Mouse (Mus musculus): ENCODE data around the gene Sec14l3.
"Not testable (repeated sequence)": the region's sequence is repeated elsewhere in the genome, so short reads cannot be mapped to it uniquely, and the experiment has no call there.

The Sec14l3 gene

DNA sequence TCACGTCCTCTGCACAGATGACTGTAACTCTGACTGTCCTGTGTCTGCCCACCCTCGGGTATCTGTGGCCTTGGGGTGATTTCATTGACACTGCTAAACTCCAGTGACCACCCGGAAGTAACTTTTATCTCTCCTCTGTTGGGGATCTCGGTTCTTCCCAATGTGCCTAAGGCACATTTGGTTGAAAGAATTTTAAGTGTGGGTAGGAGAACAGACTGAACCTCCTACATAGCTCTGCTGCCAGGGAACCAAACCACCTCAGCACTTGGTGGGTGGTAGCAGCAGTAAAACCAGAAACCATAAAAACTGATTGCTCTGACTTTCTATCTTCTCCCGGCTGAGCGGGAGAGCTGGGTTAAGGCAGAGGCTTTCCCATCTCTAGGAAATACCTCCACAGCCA lies 40.8 kb downstream of the Sec14l3 start:
- no peak for DNase-seq

- not testable (repeated sequence) for DNase-seq
Measured at GRCm38 (mm10) chr11:4107901-4108300, 43.3 kb downstream of the Sec14l3 start.

GRCm38 (mm10) chr11:4108691-4109090 lies 44.0 kb downstream of the Sec14l3 start:
- DNase-seq = no peak

DNA sequence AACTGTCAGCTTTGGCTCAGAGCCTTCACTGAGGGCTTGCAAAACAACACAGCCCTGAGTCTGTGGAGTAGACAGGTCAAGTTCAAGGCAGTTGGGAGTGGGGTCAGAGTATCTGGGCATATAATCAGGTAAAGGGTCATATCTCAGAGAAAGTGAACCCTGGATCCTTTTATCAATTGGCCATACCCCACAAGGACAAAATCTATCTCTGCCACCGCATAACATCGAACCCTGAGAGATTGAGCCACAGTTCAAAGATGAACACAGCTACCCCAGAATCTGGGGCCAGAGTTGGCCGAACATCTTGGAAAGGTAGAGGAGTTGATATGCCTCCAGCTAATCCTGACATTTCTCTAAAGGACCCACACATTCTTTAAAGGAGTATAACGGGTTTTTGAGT lies 47.4 kb downstream of the Sec14l3 start:
- DNase-seq = no peak

DNA sequence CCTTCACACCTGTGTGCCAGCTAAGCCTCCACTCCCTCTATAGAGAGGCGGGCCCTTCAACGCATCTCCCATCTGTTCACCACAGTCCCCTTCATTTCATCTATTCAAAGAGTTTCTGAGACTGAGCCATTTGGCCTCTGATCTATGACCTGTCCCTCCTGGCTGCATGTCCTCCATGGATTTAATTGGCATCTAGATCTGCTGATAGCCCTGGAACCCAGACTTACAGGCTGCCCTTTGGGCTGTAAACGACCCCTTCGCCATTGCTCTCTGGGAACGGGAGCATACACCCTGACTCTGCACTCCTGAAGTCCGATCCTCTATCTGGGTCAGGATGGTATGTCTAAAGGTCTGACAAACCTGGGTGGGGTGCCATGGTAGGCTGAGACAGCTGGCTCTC lies 48.2 kb downstream of the Sec14l3 start:
- no peak for DNase-seq

GRCm38 (mm10) chr11:4113496-4113895 lies 48.9 kb downstream of the Sec14l3 start:
- no peak for DNase-seq

DNA sequence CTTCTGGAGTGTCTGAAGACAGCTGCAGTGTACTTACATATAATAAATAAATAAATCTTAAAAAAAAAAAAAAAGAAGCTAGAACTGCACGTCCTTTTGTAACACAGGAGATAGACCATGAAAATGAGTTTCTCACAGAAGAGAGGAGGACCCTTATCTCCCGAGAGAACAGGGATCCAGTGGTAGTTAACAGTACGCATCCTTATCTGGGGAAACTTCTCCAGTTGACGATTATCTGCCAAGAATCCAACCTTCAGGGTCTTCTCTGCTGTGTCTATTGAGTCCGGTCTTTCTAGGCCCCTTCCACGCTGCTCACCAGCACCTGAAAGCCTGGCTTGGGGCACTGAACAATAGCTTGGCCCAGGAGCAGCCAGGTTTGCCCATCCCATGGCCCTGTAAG lies 49.3 kb downstream of the Sec14l3 start:
- no peak for DNase-seq

- not testable (repeated sequence) for DNase-seq
Measured at GRCm38 (mm10) chr11:4114541-4114940, 49.9 kb downstream of the Sec14l3 start.

DNA sequence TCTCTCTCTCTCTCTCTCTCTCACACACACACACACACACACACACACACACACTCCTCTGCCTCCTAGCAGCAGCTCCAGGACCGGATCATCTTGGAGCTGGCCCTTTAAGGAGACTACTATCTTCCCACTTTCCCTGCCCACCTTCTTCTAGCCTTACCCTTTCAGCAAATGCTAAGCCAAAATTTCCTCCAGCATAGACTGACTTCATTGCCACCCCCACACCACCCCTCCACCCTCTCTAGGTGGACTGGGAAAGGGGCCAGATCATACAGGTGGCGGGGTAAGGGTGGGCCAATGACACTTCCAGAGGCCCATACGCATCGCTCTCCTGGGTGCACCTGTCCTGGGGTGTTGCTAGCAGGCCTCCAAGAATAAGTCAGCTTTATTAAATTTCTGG lies 50.8 kb downstream of the Sec14l3 start:
- DNase-seq = no peak

- peak; percentile 7 for DNase-seq
Measured at GRCm38 (mm10) chr11:4116458-4117141, 52.0 kb downstream of the Sec14l3 start.

- no peak for DNase-seq
Measured at GRCm38 (mm10) chr11:4117372-4118071, 52.9 kb downstream of the Sec14l3 start.

DNA sequence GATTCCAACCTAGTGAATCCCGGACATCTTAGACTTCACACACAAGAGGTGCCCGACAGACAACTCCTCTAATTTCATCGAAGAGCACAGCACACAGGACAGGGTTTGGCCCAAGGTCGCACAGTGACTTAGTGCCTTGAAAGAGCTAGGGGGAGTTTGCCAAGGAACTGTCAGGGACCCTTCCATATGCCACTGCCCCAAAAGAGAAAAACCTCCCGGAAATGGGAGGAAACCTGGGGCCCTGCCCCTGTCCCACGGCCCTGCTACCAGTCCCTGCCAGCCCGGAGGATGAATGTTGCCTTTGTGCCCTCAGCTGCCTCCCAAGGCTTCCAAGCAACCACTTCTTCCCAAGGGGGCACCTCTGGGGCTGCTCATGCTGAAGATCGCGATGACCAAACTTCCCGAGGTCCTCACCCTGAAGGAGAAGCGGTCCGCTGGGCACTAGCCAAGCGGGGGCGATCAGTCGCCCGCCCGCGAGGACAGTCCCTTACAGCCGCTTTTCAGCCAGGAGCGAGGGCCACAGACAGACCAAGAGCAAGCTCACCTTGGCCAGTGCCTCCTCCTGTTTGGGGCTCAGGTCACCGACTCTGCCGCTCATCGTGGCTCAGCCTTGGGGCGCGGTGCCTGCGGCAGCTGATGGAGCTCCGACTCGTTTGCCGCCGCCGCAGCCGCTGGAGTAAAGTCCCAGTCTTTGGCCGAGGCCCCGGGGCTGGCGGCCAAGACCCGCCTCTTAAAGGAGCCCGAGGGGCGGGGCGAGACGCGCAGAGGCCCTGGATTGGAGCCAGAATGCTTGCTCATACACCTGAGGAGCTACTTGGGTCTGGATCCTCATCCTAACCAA lies 53.7 kb downstream of the Sec14l3 start:
- peak; percentile 84 for DNase-seq

DNA sequence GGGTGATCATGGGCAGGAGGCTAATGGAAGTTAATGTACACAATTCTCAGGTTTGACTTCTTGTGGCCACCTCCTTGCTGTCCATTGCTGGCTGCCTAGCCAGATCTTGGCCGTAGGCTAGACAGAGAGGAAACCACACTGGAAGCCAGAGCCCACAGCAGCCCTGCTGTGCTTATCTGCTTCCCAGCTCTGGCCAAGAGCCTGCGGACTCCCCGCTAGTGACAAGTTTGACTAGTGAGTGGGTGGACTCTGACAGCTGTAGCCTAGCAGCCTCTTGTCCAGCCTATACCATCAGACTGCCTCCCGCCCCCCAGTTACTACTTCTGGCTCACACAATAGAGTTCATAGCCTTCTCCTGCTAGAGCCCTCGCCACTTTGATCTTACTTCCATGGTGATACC lies 55.0 kb downstream of the Sec14l3 start:
- DNase-seq = no peak

DNA sequence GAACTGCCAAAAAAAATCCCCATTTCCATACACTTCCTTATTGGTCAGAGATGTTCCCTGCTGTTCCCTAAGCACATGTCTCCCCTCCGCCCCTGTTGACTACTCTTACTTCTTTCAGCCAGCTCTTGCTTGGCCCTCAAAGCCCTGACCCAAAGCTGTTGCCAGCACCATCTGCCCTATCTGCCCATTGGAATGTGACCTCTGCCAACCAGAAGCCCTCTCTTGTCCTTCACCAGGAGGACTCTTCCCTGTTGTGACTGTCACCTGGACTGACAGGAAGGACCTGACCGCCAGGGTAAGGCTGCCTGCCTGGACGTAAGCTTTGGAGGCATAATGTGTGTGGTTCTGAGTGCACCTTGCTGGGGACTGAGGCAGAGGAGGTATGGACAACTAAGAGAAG lies 57.0 kb downstream of the Sec14l3 start:
- DNase-seq = no peak

- no peak for DNase-seq
Measured at GRCm38 (mm10) chr11:4122226-4122625, 57.6 kb downstream of the Sec14l3 start.

GRCm38 (mm10) chr11:4122742-4123579 lies 58.3 kb downstream of the Sec14l3 start, which contains the start of gene Sec14l2:
Sec14l2 (minus strand) TSS chr11:4123415.
- DNase-seq = no peak

GRCm38 (mm10) chr11:4123922-4124321 lies 59.3 kb downstream of the Sec14l3 start:
- peak; percentile 66 for DNase-seq

GRCm38 (mm10) chr11:4127059-4127458 lies 62.4 kb downstream of the Sec14l3 start:
- no peak for DNase-seq
